Comparison of ENCODE assay signal across 27 mouse cellular contexts in the genomic region with DNA sequence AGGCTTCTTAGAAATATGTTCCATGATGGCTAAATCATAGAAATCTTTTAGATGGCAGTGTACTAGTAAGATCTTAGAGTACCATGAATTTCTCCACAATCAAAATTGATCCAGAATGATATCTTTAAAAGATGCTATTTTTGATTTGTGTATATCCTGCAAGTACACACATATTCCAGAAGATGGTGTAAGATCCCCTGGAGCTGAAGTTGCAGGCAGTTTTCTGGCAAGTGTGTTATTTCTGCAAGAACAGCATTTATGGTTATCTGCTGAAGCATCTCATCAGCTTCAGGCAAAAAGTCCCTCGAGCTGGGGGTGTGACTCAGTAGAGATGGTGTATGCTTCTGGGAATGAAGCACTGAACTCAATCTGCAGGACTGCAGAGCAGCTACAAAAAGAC.
DNase-seq lines count a peak whose midpoint lies in the region; ATAC-seq and TF ChIP-seq lines count a peak whose summit lies in the region.
"Had no signal": no experiment of that assay in that cellular context is flagged by ENCODE, and none has a peak within 500 bp of the region (broad histone marks: within the 10 kb centered on the region; RNA-seq: fewer than 3 reads in every experiment).

No protein-coding gene starts in this region.

- no peaks in the 10 kb centered on the region for H3K27me3 ChIP-seq in heart, adult 2 months (ENCODE audit: control insufficient read depth, insufficient read depth, low read length)
- H3K27me3 ChIP-seq: CH12.LX; forebrain, embryonic 15.5 days; heart, embryonic 12.5 days; hindbrain, embryonic 15.5 days; kidney, embryonic 15.5 days; limb, embryonic 15.5 days; liver, embryonic 13.5 days; midbrain, embryonic 15.5 days; neural tube, embryonic 12.5 days had no signal

- H3K9ac ChIP-seq in heart, adult 2 months (ENCODE audit: low read depth, low read length): no peak overlapping the region
- H3K9ac ChIP-seq: forebrain, embryonic 15.5 days; heart, embryonic 12.5 days; hindbrain, embryonic 15.5 days; kidney, embryonic 15.5 days; limb, embryonic 15.5 days; liver, embryonic 13.5 days; midbrain, embryonic 15.5 days; neural tube, embryonic 12.5 days had no signal

- H3K79me2 ChIP-seq in heart, adult 2 months (replicated peaks; ENCODE audit: control insufficient read depth, insufficient read depth, low read length): no peaks in the 10 kb centered on the region

- H3K4me3 ChIP-seq in heart, adult 2 months: no peak overlapping the region
- H3K4me3 ChIP-seq: forebrain, embryonic 15.5 days; gastrocnemius, adult 2 months; heart, embryonic 12.5 days; hindbrain, embryonic 15.5 days; kidney, embryonic 15.5 days; limb, embryonic 10.5 days; limb, embryonic 15.5 days; liver, embryonic 13.5 days; midbrain, embryonic 15.5 days; neural tube, embryonic 12.5 days had no signal

- H3K36me3 ChIP-seq in heart, adult 2 months (ENCODE audit: control insufficient read depth, insufficient read depth, low read length): no peaks in the 10 kb centered on the region
- H3K36me3 ChIP-seq: forebrain, embryonic 15.5 days; hindbrain, embryonic 15.5 days; kidney, embryonic 15.5 days; limb, embryonic 15.5 days; liver, embryonic 13.5 days; midbrain, embryonic 15.5 days; neural tube, embryonic 12.5 days had no signal

- intact Hi-C loops in heart, adult 2 months (cut with DNase I): loop anchor here (5.0 kb wide), 2 partner anchors 316 to 1031 kb away; no protein-coding TSS in a partner anchor

- no peak overlapping the region for H3K27ac ChIP-seq in heart, adult 2 months
- H3K27ac ChIP-seq: forebrain, embryonic 15.5 days; gastrocnemius, adult 2 months; hindbrain, embryonic 15.5 days; kidney, embryonic 15.5 days; limb, embryonic 10.5 days; limb, embryonic 15.5 days; liver, embryonic 13.5 days; macrophage; midbrain, embryonic 15.5 days; neural tube, embryonic 12.5 days had no signal

- H3K4me1 ChIP-seq in heart, adult 2 months (ENCODE audit: control insufficient read depth, insufficient read depth, low read length): no peaks in the 10 kb centered on the region
- H3K4me1 ChIP-seq: heart, embryonic 12.5 days; kidney, embryonic 15.5 days; limb, embryonic 10.5 days; limb, embryonic 15.5 days; liver, embryonic 13.5 days; neural tube, embryonic 12.5 days had no signal

- no peak for DNase-seq in heart, adult 2 months
- no peak for DNase-seq in heart, postnatal 4 days
- DNase-seq in right cerebral cortex, adult 18-20 months: peak; percentile 9
- no peak for DNase-seq in right cerebral cortex, postnatal 36 days (ENCODE audit: low spot score in 2 of 2)
- DNase-seq in brain, embryonic 14.5 days (ENCODE audit: low read depth): peak; percentile 40
- DNase-seq: adrenal gland, postnatal 25 days; cerebellum, adult 2 months; cerebellum, postnatal 25 days; gastrocnemius, adult 2 months; gastrocnemius, postnatal 36 days; heart, adult 18-20 months; kidney, adult 18-20 months; kidney, postnatal 25 days; liver, embryonic 13.5 days; lung, adult 18-20 months had no signal

- TF ChIP-seq POLR2A in heart, adult 2 months (IDR thresholded peaks at IDR 0.05; ENCODE audit: insufficient read depth, low read depth, low read length): no peak
- no peak for TF ChIP-seq POLR2A in brain, embryonic 14.5 days (IDR thresholded peaks at IDR 0.05; ENCODE audit: borderline replicate concordance, extremely low read depth, insufficient read depth, insufficient read length, poor library complexity, severe bottlenecking)

- peak; percentile 11; the same call in 1 of the 2 replicates for TF ChIP-seq CTCF in heart, adult 2 months (IDR thresholded peaks at IDR 0.05)
- TF ChIP-seq CTCF in brain, embryonic 14.5 days (IDR thresholded peaks at IDR 0.05; ENCODE audit: borderline replicate concordance, extremely low read depth, insufficient read depth, insufficient read length): no peak

- ATAC-seq in megakaryocyte progenitor cell, adult 5-6 weeks (replicated peaks; ENCODE audit: poor library complexity): no peak
- ATAC-seq: forebrain, embryonic 15.5 days; lung, postnatal 0 days; midbrain, embryonic 15.5 days had no signal

- TF ChIP-seq EP300 in heart, adult 2 months (IDR thresholded peaks at IDR 0.05; ENCODE audit: insufficient read depth, low read depth, low read length): no peak

- WGBS in heart, adult 2 months: 21% methylated on average over 1 of the region's 1 CpGs

Comparison
In these comparisons a context has a peak if more than half of its experiments do, and no peak if none do; other contexts are left out.
1. DNase-seq: peak in right cerebral cortex, adult 18-20 months (single experiment) and brain, embryonic 14.5 days (single experiment); none in heart, adult 2 months (0 of 2), heart, postnatal 4 days (single experiment) and right cerebral cortex, postnatal 36 days (0 of 2).